Mouse (Mus musculus) left cerebral cortex, postnatal 4 days (tissue): ENCODE measurements at regions not wholly inside any gene's neighbourhood (a gene's known extent, or its start where the extent isn't known, plus 50 kb on each side); places are given as distances from the start of the nearest gene placed in this dataset.

Source experiments
- DNase-seq: peaks from one replicate; pipeline ENCODE4 v3.0.0-alpha.2; 2022
- intact Hi-C: fragments of 180-260 bp; cut with DNase I; formaldehyde crosslinking; loops from one replicate; pipeline ENCODE4 v1.15.1; 2025

GRCm38 (mm10) chr3:8751356-8751755 lies 858.5 kb downstream of the Zfp704 start:
- intact Hi-C loops, result no loop called here
- DNase-seq, result no peak

- DNase-seq, result no peak
- intact Hi-C loops, result no loop called here
Observed at GRCm38 (mm10) chr3:8750858-8751257, 859.0 kb downstream of the Zfp704 start.

- no peak for DNase-seq
- intact Hi-C loops, result no loop called here
Observed at GRCm38 (mm10) chr3:8750162-8750561, 859.7 kb downstream of the Zfp704 start.

GRCm38 (mm10) chr3:8747201-8747600 lies 862.7 kb downstream of the Zfp704 start:
- DNase-seq, result no peak
- intact Hi-C loops, result no loop called here

- DNase-seq, result no peak
- intact Hi-C loops, result no loop called here
Observed at GRCm38 (mm10) chr3:8746677-8747076, 863.2 kb downstream of the Zfp704 start.

GRCm38 (mm10) chr3:8746037-8746436 lies 863.8 kb downstream of the Zfp704 start:
- no peak for DNase-seq
- intact Hi-C loops, result no loop called here

GRCm38 (mm10) chr3:8744857-8745256 lies 865.0 kb downstream of the Zfp704 start:
- intact Hi-C loops, result no loop called here
- DNase-seq, result no peak

GRCm38 (mm10) chr3:8743650-8744049 lies 866.2 kb downstream of the Zfp704 start:
- intact Hi-C loops, result no loop called here
- DNase-seq, result no peak

- intact Hi-C loops, result no loop called here
Observed at GRCm38 (mm10) chr3:8741266-8742023, 868.4 kb downstream of the Zfp704 start.

GRCm38 (mm10) chr3:8740710-8741109 lies 869.2 kb downstream of the Zfp704 start:
- intact Hi-C loops, result no loop called here
- peak; percentile 83 for DNase-seq

More at GRCm38 (mm10) chr3:8741266-8742023, 868.4 kb downstream of the Zfp704 start:
- no peak for DNase-seq

- no peak for DNase-seq
- intact Hi-C loops, result no loop called here
Observed at GRCm38 (mm10) chr3:8739299-8739698, 870.6 kb downstream of the Zfp704 start.

- DNase-seq, result peak; percentile 87
- intact Hi-C loops, result no loop called here
Observed at GRCm38 (mm10) chr3:8736239-8736953, 873.5 kb downstream of the Zfp704 start.

GRCm38 (mm10) chr3:8734096-8734495 lies 875.8 kb downstream of the Zfp704 start:
- no peak for DNase-seq
- intact Hi-C loops, result no loop called here

GRCm38 (mm10) chr3:8731398-8731797 lies 878.5 kb downstream of the Zfp704 start:
- intact Hi-C loops, result no loop called here
- DNase-seq, result peak; percentile 68

- no peak for DNase-seq
- intact Hi-C loops, result no loop called here
Observed at GRCm38 (mm10) chr3:8721628-8722594, 888.0 kb downstream of the Zfp704 start.

- no peak for DNase-seq
- intact Hi-C loops, result no loop called here
Observed at GRCm38 (mm10) chr3:8720586-8721100, 889.2 kb downstream of the Zfp704 start.

GRCm38 (mm10) chr3:8718206-8718605 lies 891.7 kb downstream of the Zfp704 start:
- no peak for DNase-seq
- intact Hi-C loops, result no loop called here

- intact Hi-C loops, result no loop called here
- DNase-seq, result peak; percentile 41
Observed at GRCm38 (mm10) chr3:8717334-8717812, 892.5 kb downstream of the Zfp704 start.
